Mouse (Mus musculus) telencephalon, adult 2 months (tissue): Measurements from ENCODE around the gene Gfy.

Experiments
- DNase-seq: peaks from one replicate; pipeline ENCODE4 v3.0.0-alpha.2; 2011; ENCODE audit warnings: low read depth, low spot score

The Gfy gene

DNA sequence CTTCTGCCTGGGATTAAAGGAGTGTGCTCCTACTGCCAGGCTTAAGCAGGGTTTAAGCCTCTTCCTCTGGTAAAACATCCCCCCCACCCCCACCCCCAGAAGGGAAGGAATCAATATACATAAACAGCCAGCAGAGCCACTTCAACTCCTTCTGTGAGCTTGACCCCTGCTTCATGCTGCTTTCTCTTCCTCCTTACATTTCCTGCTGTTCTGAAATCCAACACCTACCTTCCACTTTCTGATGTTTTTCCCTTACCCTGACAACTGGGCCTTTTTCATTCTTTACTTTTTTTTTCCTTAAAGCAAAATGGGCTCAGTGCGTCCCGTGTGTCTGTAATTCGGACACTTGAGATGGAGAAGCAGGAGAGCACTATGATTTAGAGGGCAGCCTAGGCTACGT lies 29.0 kb downstream of the Gfy start:
- DNase-seq, result no peak

DNA sequence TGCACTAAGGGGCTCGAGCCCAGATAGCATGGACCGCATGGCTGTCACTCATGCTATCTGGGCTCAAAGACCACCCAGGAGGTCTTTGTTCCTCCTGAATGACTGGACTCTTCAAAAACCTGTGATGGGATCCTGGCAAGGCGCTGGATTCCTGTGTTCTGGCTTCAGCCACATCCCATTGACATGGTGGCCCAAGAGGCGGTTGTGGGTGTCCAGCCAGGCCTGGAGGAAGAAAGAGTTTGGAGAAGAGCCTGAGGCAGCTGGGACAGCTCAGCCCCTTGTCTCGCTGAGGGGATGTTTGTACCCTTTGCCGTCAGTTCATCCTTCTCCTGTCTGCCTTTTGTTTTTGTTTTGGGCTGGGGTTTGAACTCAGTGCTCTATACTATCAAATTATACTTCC lies 29.8 kb downstream of the Gfy start:
- no peak for DNase-seq

DNA sequence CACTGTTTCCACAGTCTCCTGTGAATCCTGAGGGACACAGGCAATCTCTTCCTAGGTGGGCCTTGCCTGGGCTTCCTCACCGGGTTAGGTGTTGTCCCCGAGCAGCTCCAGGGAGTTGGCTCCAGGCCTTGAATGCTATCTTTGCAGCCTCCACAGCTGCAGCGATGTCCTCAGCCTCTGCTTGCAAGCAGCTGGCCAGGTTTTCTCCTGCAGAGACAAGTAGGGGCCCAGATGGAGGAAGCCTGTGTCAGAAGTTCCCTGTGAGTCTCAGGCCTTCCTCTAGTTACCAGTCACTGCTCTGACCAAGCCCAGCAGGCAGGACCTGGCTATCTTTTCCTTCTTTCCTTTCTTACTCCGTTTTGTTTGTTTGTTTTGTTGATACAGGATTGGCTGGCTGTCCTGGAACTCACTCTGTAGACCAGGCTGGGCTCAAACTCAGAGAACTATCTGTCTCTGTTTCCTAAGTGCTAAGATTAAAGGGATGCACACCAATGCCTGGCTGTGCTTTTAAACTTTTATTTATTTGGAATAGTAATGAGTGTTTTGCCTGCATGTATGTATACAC lies 30.8 kb downstream of the Gfy start:
- no peak for DNase-seq

DNA sequence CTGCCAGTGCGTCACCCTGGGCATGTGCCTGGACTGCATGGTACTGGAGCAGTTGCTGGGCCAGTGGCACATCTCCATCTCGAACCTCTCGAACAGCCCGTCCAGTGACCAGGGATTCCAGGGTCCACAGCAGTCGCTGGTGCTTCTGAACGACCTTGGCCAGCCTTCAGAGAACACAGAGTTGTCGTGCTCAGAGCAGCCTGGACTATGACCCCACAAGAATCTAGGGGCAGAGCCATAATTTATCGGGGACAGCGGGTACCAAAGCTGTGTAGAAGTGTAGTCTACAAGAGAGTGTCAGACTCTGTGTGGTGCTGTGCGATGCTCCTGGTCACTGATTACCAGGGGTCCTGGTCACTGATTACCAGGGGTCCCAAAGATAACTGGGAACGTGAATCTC lies 31.5 kb downstream of the Gfy start:
- no peak for DNase-seq

DNA sequence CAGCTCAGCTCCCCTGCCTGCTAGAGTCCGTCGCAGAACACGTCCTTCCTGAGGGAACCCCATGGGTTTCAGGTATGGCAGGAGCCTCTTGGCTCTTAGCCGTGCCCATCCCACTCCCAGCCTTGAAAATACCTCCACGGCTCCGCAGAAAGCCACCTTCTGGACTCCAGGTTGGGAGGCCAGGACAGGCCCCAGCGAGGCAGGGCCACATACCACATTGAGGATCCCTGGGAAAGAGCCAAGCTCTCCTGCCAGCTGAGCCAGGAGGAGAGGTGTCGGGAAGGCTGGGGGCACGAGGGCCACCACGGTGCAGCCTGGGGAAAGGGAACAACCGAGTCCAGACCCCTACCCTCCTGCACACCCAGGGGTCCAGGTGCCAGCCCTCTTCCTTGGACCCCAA lies 32.1 kb downstream of the Gfy start:
- no peak for DNase-seq

DNA sequence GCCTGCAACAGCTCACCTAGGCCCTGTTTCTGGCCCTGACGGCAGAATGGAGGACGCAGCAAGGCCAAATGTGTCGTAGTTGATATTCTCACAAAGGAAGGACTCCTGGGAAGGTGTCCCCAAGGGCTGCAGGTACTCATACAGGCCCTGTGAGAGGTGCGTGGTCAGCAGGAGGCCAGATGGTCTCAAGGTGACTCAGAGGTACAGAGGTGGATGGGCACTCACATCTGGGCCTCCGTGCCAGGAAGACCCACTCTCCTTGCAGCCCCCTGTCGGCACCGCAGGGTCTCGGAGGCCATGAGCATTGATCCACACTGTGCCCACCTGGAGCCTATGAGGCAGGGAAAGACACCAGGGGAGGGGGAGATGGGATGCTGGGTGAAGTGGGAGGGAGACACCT lies 33.9 kb downstream of the Gfy start:
- DNase-seq, result no peak

DNA sequence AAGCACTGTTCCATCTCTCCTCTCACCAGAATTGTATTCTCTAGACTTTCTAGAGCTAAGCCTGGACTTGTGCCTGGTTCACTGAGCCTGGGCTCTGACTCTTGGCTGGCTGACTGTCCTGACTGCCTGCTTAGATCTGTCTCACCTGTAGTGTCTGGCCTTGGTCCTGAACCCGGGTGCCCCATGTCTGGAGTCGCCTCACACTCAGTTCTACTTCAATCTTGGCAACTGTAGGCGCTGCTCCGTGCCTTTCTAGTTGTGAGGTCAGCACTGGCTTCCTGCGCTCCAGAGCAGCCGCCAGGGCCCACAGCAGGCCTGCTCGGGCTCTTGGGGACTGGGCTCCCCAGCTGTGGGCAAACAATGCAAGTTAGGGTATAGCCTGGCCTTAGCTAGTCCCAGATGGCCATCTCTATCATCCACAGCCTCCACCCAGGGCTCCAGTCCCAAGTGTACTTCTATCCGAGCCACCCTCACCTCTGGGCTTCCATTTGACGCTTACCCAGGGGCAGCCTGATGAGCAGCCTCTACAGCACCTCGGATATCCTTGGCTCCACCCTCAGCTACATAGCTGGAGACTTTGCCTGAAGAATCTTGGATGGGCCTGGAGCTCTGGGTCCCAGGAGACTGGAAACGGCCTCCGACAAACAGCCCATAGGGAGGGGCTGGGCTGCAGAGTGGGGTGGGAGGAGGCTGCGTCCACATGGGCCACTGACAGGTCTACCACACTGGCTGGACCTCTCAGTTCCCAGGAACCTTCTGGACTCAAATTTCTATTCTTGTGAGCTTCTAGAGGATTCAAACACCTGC lies 34.8 kb downstream of the Gfy start:
- DNase-seq, result no peak

DNA sequence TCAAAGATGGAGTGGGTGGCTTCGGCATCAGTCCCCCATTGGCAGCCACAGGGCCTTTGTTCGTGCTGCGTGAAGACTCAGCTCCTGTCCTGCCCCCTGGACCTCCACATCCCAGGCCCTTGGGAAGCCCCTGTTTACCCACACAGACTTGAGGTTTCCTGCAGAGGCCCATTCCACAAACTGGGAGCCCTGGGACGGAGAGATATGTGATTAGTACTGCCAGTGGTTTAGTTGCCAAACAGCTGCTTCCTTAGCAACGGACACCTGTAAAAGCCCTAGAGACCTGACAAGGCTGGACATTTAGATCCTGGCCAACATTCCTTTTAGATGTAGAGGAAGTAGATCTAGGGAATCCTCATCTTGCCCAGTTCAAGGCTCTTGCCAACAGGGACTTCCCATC lies 37.5 kb downstream of the Gfy start:
- DNase-seq, result no peak

DNA sequence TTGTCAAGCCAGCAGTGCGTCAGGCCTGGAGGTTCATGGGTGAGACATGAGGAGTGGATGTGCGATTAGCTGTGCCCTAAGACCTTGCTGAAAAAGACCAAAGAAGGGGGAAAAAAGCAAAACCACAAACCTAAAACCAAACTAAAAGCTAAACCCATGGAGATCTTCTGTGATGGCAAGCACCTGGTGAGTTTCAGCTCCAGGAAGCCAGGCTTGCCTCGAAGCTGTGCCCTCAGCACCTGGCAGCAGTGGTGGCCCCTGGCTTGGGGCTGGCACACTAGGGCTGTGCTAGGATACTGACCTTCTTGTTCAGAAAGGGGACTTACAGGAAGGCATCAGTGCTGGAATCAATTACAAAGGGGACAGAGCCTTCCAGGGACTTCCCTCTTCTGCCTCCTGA lies 38.0 kb downstream of the Gfy start:
- DNase-seq, result no peak

DNA sequence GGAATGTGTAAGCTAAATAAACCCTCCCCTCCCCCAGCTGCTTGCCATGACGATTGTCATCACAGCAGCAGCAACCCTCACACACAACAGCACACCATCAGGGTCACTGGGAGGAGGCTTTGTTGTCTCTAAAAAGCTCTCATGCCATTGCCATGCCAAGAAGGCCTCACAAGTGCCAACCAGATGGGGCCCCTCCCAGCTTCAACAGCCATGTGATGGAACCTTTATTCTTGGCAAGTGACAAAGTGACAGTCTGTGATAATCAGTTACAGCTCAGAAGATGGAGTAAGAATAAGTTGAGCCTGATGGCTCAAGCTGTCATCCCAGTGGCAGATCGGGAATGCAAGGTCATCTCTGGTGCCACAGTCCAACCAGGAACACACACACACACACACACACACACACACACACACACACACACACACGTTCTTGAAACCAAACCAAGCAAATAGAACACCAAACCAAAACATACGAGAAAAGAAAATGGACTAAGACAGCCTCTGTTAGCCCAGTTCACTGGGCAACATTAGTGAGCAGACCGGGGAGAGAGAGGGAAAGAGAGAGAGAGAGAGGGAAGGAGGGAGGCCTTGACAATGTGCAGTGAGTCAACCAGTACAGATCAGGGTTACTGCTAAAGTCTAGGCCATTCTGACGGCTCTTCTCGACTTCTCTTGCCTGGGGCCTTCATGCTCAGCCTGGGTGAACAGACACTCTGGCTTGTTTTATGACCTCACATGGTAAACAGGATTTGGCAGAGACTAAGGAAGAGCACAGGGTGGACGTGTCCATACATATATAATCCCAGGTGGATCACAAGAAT lies 39.3 kb downstream of the Gfy start:
- DNase-seq, result no peak

DNA sequence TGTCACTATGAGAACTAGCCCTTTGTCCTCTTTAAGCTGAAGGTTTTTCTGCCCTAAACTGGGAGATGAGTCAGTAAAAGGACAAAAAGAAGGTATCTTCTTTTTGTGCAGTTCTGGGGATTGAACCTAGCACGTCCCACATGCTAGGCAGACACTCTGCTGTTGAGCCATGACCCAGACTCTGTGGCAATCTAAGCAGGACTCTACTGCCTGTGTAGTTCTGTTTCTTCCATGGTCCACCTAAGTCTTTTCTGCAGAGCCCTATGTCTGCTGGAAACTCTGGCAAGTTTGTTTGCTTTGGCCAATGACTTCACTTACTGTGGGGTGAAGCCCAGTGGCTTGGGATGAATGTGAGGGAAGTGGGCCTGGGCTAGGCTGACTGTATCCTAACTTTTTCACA lies 41.0 kb downstream of the Gfy start:
- DNase-seq, result no peak

DNA sequence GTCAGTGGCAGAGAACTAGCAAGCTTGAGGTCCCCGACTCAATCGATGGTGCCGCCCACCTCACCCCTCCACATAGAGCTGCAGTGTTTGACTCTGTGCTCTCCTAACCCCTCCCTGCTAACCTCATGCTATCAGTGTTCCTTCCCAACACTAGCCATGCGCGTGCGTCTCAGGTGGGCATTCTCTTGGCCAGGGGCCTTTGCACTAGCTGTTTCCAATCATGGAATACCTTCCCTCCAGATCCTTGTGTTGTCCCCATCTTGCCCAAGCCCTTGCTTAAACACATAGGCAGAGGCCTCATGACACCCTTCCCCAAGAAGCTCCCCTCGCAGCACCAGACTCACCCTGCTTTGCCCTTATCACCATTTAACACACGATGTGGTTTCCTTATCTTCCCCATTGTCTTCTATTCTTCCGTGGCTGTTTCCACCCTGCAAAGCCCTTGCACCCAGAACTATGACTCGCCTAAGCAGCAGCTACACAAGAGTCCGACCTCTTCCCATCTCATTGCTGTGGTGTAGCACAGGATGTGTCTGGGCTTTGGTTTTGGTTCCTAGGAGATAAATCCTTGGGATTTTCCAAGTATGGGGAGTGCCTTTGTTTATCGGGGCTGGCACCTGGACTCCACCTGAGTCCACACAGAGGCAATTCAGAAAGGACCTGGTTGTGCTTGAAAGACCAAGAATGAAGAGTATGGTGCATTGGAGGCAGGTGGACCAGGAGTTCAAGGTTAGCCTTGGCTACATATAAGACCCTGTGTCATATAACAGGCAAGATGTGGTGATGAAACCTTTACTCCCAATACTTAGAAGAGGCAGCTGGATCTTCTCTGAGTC lies 42.0 kb downstream of the Gfy start:
- DNase-seq, result no peak

DNA sequence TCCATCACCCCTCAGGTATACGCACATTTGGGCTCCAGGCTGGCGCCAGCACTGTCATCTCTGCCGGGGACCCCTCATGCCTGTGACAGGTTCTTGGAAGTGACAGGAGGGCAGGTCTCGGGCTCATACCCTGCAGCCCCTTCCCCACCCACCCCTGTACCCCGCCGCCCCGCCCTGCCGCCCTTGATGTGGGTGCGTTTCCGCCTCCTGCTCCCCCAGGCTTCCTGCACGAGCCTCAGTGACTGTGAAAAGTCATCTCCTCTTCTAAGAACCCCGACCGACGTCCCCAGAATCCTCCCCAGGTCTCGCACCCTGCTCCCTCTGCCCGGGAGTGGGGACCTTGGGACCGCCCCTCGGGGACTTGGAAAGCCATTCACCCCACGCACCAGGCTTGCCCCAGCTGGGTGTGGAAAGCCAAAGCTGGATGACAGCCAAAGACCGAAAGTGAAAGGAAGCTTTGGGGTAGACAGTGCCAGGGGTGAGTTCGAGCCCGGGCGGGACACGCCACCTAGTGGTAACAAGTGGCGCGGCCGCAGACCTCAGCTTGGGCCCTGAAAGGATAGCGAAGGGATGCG lies 43.3 kb downstream of the Gfy start, which contains the start of the genes Gm45713 and Flt3l:
Gene Gm45713 (minus strand): TSS at position 239 of the 575 bp plus-strand sequence.
Gene Flt3l (minus strand): TSS at position 440 of the 575 bp plus-strand sequence.
- peak; percentile 61 for DNase-seq

DNA sequence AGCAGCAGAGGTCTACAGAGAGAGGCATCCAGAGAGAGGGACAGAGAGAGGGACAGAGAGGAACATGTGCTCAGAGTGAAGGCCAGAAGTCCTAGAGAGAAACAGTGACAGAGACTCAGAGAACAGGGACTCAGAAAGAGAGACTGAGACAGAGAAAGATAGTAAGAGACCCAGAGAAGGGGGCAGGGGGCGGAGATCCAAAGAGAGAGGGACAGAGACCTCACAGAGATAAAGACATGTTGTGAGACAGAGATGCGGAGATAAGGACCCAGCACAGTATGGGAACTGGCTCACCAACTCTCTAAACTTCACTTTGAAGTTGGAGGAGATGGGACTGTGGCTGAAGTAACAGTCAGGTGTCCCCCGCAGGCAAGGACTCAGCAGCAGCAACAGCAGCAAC lies 44.0 kb downstream of the Gfy start:
- DNase-seq, result no peak

DNA sequence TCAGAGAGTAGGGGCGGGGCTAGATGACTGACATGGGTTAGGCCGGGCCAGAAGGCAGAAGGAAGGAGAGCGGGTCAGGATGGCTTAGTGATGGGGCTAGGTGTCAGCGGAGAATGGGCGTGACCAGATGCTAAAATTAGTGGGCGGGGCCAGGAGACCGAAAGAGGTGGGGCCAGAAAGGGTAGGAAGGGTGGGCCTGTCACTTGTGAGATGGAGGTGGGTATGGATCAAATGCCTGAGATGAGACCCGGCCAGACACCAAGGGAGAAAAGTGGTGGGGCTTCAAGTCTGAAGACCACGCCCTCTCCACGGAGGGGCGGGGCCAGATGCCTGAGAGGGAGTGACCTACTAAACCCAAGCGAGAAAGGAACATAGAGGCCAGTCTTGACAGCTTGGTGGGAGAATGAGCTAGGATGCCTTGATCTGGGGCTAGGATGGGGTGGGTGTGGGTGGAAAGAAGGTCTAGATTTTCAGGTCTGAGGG lies 44.8 kb downstream of the Gfy start:
- no peak for DNase-seq

DNA sequence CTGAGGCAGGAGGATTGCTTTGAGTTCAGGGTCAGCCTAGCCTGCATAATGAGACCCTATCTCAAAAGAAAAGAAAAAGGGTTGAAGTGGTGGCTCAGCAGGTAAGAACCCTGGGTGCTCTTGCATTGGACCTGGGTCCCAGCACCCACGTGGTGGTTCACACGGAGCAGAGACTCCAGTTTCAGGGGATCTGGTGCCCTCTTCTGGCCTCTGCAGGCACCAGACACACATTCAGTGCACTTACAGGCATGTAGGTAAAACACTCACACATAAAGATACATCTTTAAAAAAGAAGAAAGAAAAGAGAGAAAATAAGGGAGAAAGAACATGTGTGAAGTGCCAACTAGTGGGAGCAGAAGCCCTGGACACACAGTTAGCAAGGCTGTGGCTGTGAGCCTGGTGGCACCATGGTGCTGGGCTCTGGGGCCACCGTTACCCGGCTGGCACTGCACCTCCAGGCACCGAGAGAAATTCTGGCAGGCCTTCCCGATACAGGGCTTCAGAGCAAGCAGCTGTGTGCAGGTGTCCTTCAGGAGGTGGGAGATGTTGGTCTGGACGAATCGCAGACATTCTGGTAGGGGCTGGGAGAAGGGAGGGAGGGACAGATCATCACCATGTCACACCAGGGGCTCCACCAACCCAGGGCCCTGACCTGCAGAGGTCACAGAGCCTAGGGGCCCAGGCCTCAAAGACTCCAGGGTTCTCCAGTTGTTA lies 45.8 kb downstream of the Gfy start:
- DNase-seq, result no peak

DNA sequence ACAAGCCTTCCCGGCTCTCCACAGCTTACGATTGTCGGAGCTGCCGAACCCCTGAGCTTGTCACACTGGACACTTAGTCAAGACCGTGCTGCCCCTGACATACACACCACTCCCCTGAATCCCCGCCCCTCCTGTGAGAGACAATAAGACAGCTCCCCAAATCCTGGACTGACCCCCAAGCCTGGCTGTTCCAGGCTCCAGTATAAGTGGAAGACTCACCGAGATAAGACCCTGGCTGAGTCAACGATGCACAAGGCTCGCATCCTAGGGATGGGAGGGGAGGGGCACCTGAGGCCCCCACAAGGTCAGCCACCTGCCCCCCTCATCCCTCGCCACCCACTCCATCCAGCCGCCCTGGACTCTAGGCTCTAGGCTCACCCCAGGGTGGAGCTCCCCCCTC lies 47.5 kb downstream of the Gfy start:
- no peak for DNase-seq

DNA sequence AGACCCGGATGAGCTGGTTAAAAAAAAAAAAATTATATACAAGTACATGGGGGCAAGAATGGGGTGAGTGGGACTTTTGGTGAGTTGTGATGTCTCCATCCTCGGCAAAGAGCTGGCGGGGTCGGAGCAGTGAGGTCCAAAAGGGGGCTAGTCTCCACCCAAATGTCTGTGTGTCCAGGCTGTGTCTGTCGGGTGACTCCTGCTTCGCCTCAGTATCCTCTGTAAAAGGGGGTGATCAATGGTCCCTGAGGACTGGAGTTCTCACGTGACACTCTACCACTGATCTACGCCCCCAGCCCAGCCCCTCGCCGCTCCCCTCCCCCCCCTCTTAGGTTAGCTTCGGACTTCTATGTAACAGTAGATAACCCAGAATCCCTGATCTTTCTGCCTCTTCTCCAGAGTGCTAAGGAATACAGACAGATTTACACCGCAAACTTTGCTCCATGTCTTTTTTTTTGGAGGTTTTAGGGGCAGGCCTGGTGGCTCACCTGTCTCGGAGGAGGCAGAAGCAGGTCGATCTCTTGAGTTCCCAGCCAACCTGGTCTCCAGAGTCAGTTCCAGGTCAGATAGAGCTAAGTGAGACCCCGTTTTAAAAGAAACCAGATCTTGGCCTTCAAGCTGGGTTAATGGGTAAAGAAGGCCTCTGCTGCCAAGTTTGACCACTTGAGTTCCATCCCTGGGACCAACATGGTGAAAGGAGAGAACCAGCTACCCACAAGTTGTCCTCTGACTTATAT lies 49.4 kb downstream of the Gfy start:
- no peak for DNase-seq

DNA sequence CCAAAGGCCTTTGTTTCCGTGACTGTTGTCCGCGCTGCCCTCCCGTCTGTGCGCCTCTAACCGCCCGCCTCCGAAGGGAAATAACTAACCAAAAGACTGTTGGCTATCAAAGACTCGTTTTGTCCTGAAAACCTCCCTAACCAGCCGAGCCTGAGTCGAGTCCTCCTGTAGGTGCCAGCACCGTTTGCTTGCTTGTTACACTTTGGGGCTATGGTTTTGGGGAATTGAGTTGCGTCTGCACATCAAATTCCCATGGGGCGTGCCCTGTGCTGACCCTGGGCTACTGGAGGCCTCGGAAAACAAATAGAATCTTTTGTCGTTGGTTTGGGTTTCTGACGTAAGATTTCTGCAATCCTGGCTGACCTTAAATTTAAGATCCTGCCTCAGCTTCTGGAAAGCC lies 50.1 kb downstream of the Gfy start:
- DNase-seq, result no peak
